Mouse (Mus musculus) heart, embryonic 12.5 days (tissue): Measurements from ENCODE around the gene Commd8. TPM values are rescaled to one million over a fixed set of nuclear protein-coding genes. Genes with fewer than 3 reads are reported as not detected.

ENCODE experiments used
- ATAC-seq: fragments of 200-750 bp; cut with Nextera tagmentation; 2 replicates; pipeline ENCODE4 v1.8.0; 2017; ENCODE audit warnings: moderate TSS enrichment, moderate library complexity; ENCODE audit not compliant: insufficient number of reproducible peaks, low FRiP score
- H3K27ac ChIP-seq: fragments of 300-500 bp; sonication (generic); 2 replicates; pipeline ENCODE4 v1.5.1; 2016; ENCODE audit warnings: mild to moderate bottlenecking, moderate library complexity; ENCODE audit not compliant: poor library complexity, severe bottlenecking
- H3K27me3 ChIP-seq: fragments of 300-500 bp; sonication (generic); replicated peaks from 2 replicates; pipeline ENCODE4 v1.6.1; 2016; ENCODE audit warnings: mild to moderate bottlenecking, moderate library complexity
- H3K36me3 ChIP-seq: fragments of 300-500 bp; sonication (generic); 2 replicates; pipeline ENCODE4 v1.6.1; 2016; ENCODE audit warnings: mild to moderate bottlenecking, moderate library complexity
- H3K4me1 ChIP-seq: fragments of 300-500 bp; sonication (generic); replicated peaks from 2 replicates; pipeline ENCODE4 v1.6.1; 2016; ENCODE audit warnings: mild to moderate bottlenecking
- H3K4me2 ChIP-seq: fragments of 300-500 bp; sonication (generic); 2 replicates; pipeline ENCODE4 v1.6.1; 2016; ENCODE audit warnings: mild to moderate bottlenecking, moderate library complexity
- H3K4me3 ChIP-seq: fragments of 300-500 bp; sonication (generic); 2 replicates; pipeline ENCODE4 v1.5.1; 2016; ENCODE audit warnings: mild to moderate bottlenecking
- H3K9ac ChIP-seq: fragments of 300-500 bp; sonication (generic); 2 replicates; pipeline ENCODE4 v1.6.1; 2016; ENCODE audit warnings: mild to moderate bottlenecking, moderate library complexity
- H3K9me3 ChIP-seq: fragments of 300-500 bp; sonication (generic); replicated peaks from 2 replicates; pipeline ENCODE4 v1.6.1; 2016; ENCODE audit warnings: mild to moderate bottlenecking, moderate library complexity
- WGBS: fragments of 180-500 bp; shearing (Covaris S2); methylation state at CpG from one replicate; pipeline ENCODE4 v1.1.7; 2016; 5-methylcytosine and 5-hydroxymethylcytosine counted together
- polyA plus RNA-seq: library from polyadenylated mRNA; unstranded; fragments of >200 nt; fragmentation: Nextera tagmentation; extraction: Ambion mirVana; gene quantifications from 2 replicates; pipeline ENCODE4 v1.2.1, GENCODE M21; 2016

Commd8 gene
- polyA plus RNA-seq, 1 experiment from 2014 or later: 127 TPM

DNA sequence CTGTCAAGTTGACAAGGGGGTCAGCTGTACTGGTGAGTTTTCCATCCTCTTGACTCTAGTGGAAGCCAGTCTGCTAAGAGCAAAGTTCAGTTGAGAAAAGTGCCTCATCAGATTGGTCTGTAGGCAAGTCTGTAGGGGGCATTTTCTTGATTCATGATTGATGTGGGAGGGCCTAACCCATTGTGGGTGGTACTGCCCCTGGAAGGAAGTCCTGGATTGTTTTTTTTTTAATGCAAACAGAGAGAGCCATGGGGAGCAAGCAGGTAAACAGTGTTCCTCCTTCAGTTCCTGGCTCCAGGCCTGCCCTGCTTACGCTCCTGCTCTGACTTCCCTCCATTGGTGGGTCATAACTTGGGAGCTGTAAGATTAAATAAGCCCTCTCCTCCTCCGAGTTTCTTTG is 34.1 kb downstream of the Commd8 start:
- no peaks in the 10 kb centered on the region for H3K36me3 ChIP-seq
- no peak overlapping the region for H3K4me2 ChIP-seq
- ATAC-seq: no peak
- no peaks in the 10 kb centered on the region for H3K4me1 ChIP-seq
- no peaks in the 10 kb centered on the region for H3K27me3 ChIP-seq
- no peak overlapping the region for H3K27ac ChIP-seq
- H3K9me3 ChIP-seq: no peaks in the 10 kb centered on the region
- H3K4me3 ChIP-seq: no peak overlapping the region
- H3K9ac ChIP-seq: no peak overlapping the region
- 58% methylated on average over 2 of the region's 2 CpGs for WGBS

- Histone ChIP-seq H3K27ac (no peak overlapping the region), H3K36me3 (no peaks in the 10 kb centered on the region), H3K9ac (no peak overlapping the region), H3K4me3 (no peak overlapping the region), H3K9me3 (no peaks in the 10 kb centered on the region), H3K4me1 (no peaks in the 10 kb centered on the region), H3K4me2 (no peak overlapping the region), H3K27me3 (no peaks in the 10 kb centered on the region)
- ATAC-seq: no peak
- 80% methylated on average over 4 of the region's 4 CpGs for WGBS
Measured at GRCm38 (mm10) chr5:72126681-72127080, 41.3 kb downstream of the Commd8 start.

DNA sequence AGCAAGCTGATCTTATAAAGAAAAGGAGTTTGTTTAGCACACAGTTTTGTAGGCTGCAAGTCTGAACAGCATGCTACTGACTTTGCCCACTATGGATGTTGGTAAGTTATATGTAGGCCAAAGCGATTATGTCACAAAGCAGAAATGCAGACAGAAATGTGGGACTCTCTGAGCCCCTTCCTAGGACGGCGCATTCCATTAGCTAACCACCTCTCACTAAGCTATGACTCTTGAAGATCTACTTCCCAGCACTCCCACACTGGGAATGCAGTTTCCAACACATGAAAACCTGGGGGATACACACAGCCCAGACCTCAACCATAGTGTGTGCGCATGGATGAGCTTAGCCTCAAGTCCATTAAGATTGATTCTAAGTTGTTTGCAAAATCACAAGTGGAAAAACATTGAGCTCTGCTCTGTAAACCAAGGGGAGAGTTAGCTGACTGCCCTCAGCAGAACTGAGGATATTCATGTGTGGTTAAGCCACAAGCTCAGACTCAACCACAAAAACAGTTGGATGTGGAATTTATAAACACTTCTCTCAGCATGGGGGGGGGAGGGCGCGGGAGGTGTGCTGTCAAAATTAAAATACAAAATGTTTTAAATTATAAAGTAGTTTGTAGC is 45.5 kb downstream of the Commd8 start:
- Histone ChIP-seq H3K4me2 (no peak overlapping the region), H3K36me3 (no peaks in the 10 kb centered on the region), H3K4me3 (no peak overlapping the region), H3K9ac (no peak overlapping the region), H3K27me3 (no peaks in the 10 kb centered on the region), H3K9me3 (no peaks in the 10 kb centered on the region), H3K4me1 (no peaks in the 10 kb centered on the region), H3K27ac (no peak overlapping the region)
- WGBS: 84% methylated on average over 6 of the region's 6 CpGs
- no peak for ATAC-seq
